In the genomic region with DNA sequence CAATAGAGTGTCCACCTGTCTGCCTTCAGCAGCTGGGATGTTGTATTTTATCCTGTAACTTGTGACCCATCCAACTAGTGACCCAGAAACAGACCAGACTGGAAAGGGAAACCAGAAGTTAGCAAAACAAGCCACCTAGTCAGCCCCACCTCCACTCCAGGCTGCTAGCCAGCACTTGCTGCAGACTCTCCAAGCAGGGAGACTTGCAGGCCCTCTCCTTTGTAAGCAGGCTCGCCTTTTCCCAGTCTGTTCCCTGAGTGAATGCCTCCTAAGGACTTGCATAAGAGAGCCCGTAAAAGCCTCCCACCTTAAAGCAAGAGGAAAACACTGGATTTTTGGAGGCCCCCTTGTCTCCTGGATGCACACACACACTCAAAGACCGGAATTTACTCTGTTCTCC, we compare ENCODE assay signal across 8 mouse cellular contexts. TPM values are rescaled to one million over a fixed set of nuclear protein-coding genes. Genes with fewer than 3 reads are reported as not detected.
A peak's percentile ranks its signal among the peaks of the same experiment; 100 is the strongest.
DNase-seq lines count a peak whose midpoint lies in the region; ATAC-seq lines count a peak whose summit lies in the region.

No protein-coding gene starts in this region.

- no peak overlapping the region for H3K4me3 ChIP-seq in forebrain, embryonic 10.5 days
- H3K4me3 ChIP-seq in forebrain, embryonic 16.5 days (replicated peaks; ENCODE audit: low read length), result no peak overlapping the region
- H3K4me3 ChIP-seq in kidney, embryonic 15.5 days (replicated peaks), result no peak overlapping the region
- H3K4me3 ChIP-seq in midbrain, embryonic 14.5 days (replicated peaks; ENCODE audit: low read depth, low read length), result no peak overlapping the region

- 65% methylated on average over 3 of the region's 3 CpGs for WGBS in forebrain, embryonic 10.5 days
- 54% methylated on average over 3 of the region's 3 CpGs for WGBS in forebrain, embryonic 16.5 days
- 30% methylated on average over 3 of the region's 3 CpGs for WGBS in kidney, embryonic 15.5 days
- WGBS in midbrain, embryonic 14.5 days, result 74% methylated on average over 3 of the region's 3 CpGs

- no peak for DNase-seq in forebrain, embryonic 10.5 days (ENCODE audit: extremely low spot score, low spot score)
- DNase-seq in adrenal gland, postnatal 14 days, result peak; percentile 79
- peak; percentile 75 to 84 for DNase-seq in heart, adult 9 months (ENCODE audit: low spot score in 2 of 2)
- peak; percentile 47 to 74 for DNase-seq in lung, postnatal 4 days
- DNase-seq in spleen, postnatal 4 days (ENCODE audit: low spot score in 2 of 2), result no peak
- DNase-seq in midbrain, embryonic 14.5 days, result no peak

- peak overlapping the region; percentile 41; the same call in 1 of the 2 replicates for H3K27ac ChIP-seq in forebrain, embryonic 10.5 days
- H3K27ac ChIP-seq in forebrain, embryonic 16.5 days (ENCODE audit: low read length), result no peak overlapping the region
- H3K27ac ChIP-seq in kidney, embryonic 15.5 days, result peak overlapping the region; percentile 64
- no peak overlapping the region for H3K27ac ChIP-seq in midbrain, embryonic 14.5 days (replicated peaks; ENCODE audit: low read depth, low read length)

- H3K9me3 ChIP-seq in forebrain, embryonic 10.5 days, result no peaks in the 10 kb centered on the region
- H3K9me3 ChIP-seq in forebrain, embryonic 16.5 days (ENCODE audit: control insufficient read depth, low read length), result no peaks in the 10 kb centered on the region
- H3K9me3 ChIP-seq in kidney, embryonic 15.5 days (replicated peaks), result no peaks in the 10 kb centered on the region
- no peaks in the 10 kb centered on the region for H3K9me3 ChIP-seq in midbrain, embryonic 14.5 days (ENCODE audit: control insufficient read depth, low read length)

- no peaks in the 10 kb centered on the region for H3K27me3 ChIP-seq in forebrain, embryonic 10.5 days (ENCODE audit: poor library complexity, severe bottlenecking)
- no peaks in the 10 kb centered on the region for H3K27me3 ChIP-seq in forebrain, embryonic 16.5 days (replicated peaks; ENCODE audit: control insufficient read depth, insufficient read depth, low read length)
- no peaks in the 10 kb centered on the region for H3K27me3 ChIP-seq in kidney, embryonic 15.5 days
- H3K27me3 ChIP-seq in midbrain, embryonic 14.5 days (ENCODE audit: control insufficient read depth, insufficient read depth, low read length), result no peaks in the 10 kb centered on the region

- peaks cover 49% of the 10 kb centered on the region for H3K4me1 ChIP-seq in forebrain, embryonic 10.5 days
- peaks cover 6% of the 10 kb centered on the region; the same call in 1 of the 2 replicates for H3K4me1 ChIP-seq in forebrain, embryonic 16.5 days (replicated peaks; ENCODE audit: control insufficient read depth, insufficient read depth, low read length)
- H3K4me1 ChIP-seq in kidney, embryonic 15.5 days, result peaks cover 59% of the 10 kb centered on the region
- no peaks in the 10 kb centered on the region for H3K4me1 ChIP-seq in midbrain, embryonic 14.5 days (ENCODE audit: control insufficient read depth, insufficient read depth, low read length)

- no peak overlapping the region for H3K9ac ChIP-seq in forebrain, embryonic 16.5 days (replicated peaks; ENCODE audit: low read depth, low read length)
- H3K9ac ChIP-seq in kidney, embryonic 15.5 days, result no peak overlapping the region
- H3K9ac ChIP-seq in midbrain, embryonic 14.5 days (replicated peaks; ENCODE audit: low read length), result no peak overlapping the region

- no peak for ATAC-seq in forebrain, embryonic 16.5 days
- ATAC-seq in kidney, embryonic 15.5 days (replicated peaks; ENCODE audit: low FRiP score), result peak; percentile 38; the same call in 1 of the 2 replicates
- ATAC-seq in midbrain, embryonic 14.5 days (ENCODE audit: low FRiP score, low TSS enrichment), result no peak

- H3K36me3 ChIP-seq in forebrain, embryonic 10.5 days (replicated peaks), result peaks cover 9% of the 10 kb centered on the region
- H3K36me3 ChIP-seq in forebrain, embryonic 16.5 days (ENCODE audit: control insufficient read depth, insufficient read depth), result no peaks in the 10 kb centered on the region
- H3K36me3 ChIP-seq in kidney, embryonic 15.5 days, result no peaks in the 10 kb centered on the region
- no peaks in the 10 kb centered on the region for H3K36me3 ChIP-seq in midbrain, embryonic 14.5 days (ENCODE audit: control insufficient read depth, insufficient read depth, low read length)

- no peak overlapping the region for H3K4me2 ChIP-seq in forebrain, embryonic 16.5 days (ENCODE audit: low read length)
- H3K4me2 ChIP-seq in kidney, embryonic 15.5 days, result no peak overlapping the region
- no peak overlapping the region for H3K4me2 ChIP-seq in midbrain, embryonic 14.5 days (ENCODE audit: low read length)

RNA-seq across cellular contexts. Expression of gene Atp2a2, which starts 27.3 kb away (rescaled TPM):
- polyA plus RNA-seq in forebrain, embryonic 10.5 days (2016; fragmentation: Nextera tagmentation; extraction: Ambion mirVana), result 34.8 and 37.6 TPM in 2 replicates
- 39.6 and 42.8 TPM in 2 replicates for polyA plus RNA-seq in forebrain, embryonic 16.5 days (2015; fragmentation: Nextera tagmentation; extraction: Ambion mirVana)
- 212 and 220 TPM in 2 replicates for total RNA-seq in adrenal gland, postnatal 14 days (2021)
- polyA plus RNA-seq in kidney, embryonic 15.5 days (2015; fragmentation: Nextera tagmentation; extraction: Ambion mirVana), result 37.3 and 37.8 TPM in 2 replicates
- polyA plus RNA-seq in midbrain, embryonic 14.5 days (2014; fragmentation: Nextera tagmentation; extraction: Ambion mirVana), result 46.5 and 59.3 TPM in 2 replicates

Comparison
In these comparisons a context has a peak if more than half of its experiments do, and no peak if none do; other contexts are left out.
1. H3K27ac ChIP-seq: peak in forebrain, embryonic 10.5 days (single experiment) and kidney, embryonic 15.5 days (single experiment); none in forebrain, embryonic 16.5 days (single experiment) and midbrain, embryonic 14.5 days (single experiment).
2. DNase-seq: peak in adrenal gland, postnatal 14 days (single experiment), heart, adult 9 months (2 of 2) and lung, postnatal 4 days (2 of 2); none in forebrain, embryonic 10.5 days (single experiment), spleen, postnatal 4 days (0 of 2) and midbrain, embryonic 14.5 days (single experiment).